Mouse (Mus musculus): ENCODE measurements around the gene Klf13. TPM values are rescaled to one million over a fixed set of nuclear protein-coding genes. Genes with fewer than 3 reads are reported as not detected.

Klf13 gene
- polyA plus RNA-seq, 2 experiments from 2014 or later, result 153 to 178 TPM

- no peak for ATAC-seq
Measured at GRCm38 (mm10) chr7:63924747-63925412, 13.8 kb downstream of the Klf13 start.

GRCm38 (mm10) chr7:63924151-63924550 lies 14.6 kb downstream of the Klf13 start:
- no peak for ATAC-seq

GRCm38 (mm10) chr7:63922975-63923374 lies 15.7 kb downstream of the Klf13 start:
- ATAC-seq, result no peak

GRCm38 (mm10) chr7:63922571-63922970 lies 16.1 kb downstream of the Klf13 start:
- ATAC-seq, result no peak

- peak; percentile 37 for ATAC-seq
Measured at GRCm38 (mm10) chr7:63921909-63922562, 16.7 kb downstream of the Klf13 start.

GRCm38 (mm10) chr7:63918771-63919768 lies 19.6 kb downstream of the Klf13 start:
- ATAC-seq, result no peak

- ATAC-seq, result no peak
Measured at GRCm38 (mm10) chr7:63917693-63918092, 21.0 kb downstream of the Klf13 start.

GRCm38 (mm10) chr7:63916268-63916907 lies 22.3 kb downstream of the Klf13 start, which contains the start of gene E030018B13Rik:
TSS of gene E030018B13Rik (plus strand) at chr7:63916857.
- ATAC-seq, result no peak

- ATAC-seq, result no peak
Measured at GRCm38 (mm10) chr7:63914891-63915290, 23.8 kb downstream of the Klf13 start.

GRCm38 (mm10) chr7:63913724-63914692 lies 24.7 kb downstream of the Klf13 start:
- ATAC-seq, result no peak

GRCm38 (mm10) chr7:63912924-63913723 lies 25.6 kb downstream of the Klf13 start:
- ATAC-seq, result no peak

- no peak for ATAC-seq
Measured at GRCm38 (mm10) chr7:63912234-63912810, 26.4 kb downstream of the Klf13 start.

GRCm38 (mm10) chr7:63911383-63912233 lies 27.1 kb downstream of the Klf13 start:
- ATAC-seq, result no peak

- ATAC-seq, result no peak
Measured at GRCm38 (mm10) chr7:63910912-63911311, 27.8 kb downstream of the Klf13 start.

- ATAC-seq, result no peak
Measured at GRCm38 (mm10) chr7:63910225-63910624, 28.5 kb downstream of the Klf13 start.

- ATAC-seq, result no peak
Measured at GRCm38 (mm10) chr7:63908496-63909285, 30.0 kb downstream of the Klf13 start.

- ATAC-seq, result no peak
Measured at GRCm38 (mm10) chr7:63907778-63908495, 30.8 kb downstream of the Klf13 start.
